Mouse (Mus musculus): Measurements from ENCODE around the gene Vmn1r127. TPM values are rescaled to one million over a fixed set of nuclear protein-coding genes. Genes with fewer than 3 reads are reported as not detected.
"Not testable (repeated sequence)": the region's sequence is repeated elsewhere in the genome, so short reads cannot be mapped to it uniquely, and the experiment has no call there.

The Vmn1r127 gene
- not detected in 2 replicates for polyA plus RNA-seq (2015; fragmentation: Nextera tagmentation; extraction: Ambion mirVana)

- ATAC-seq (replicated peaks); H3K4me2 ChIP-seq; H3K27me3 ChIP-seq (replicated peaks); H3K36me3 ChIP-seq (replicated peaks); H3K9ac ChIP-seq; H3K9me3 ChIP-seq; H3K27ac ChIP-seq; H3K4me1 ChIP-seq; H3K4me3 ChIP-seq: not testable (repeated sequence)
- no CpG with 5 or more reads among the region's 3 CpGs for WGBS
Observed at GRCm38 (mm10) chr7:21319761-21320160, at the start of gene Vmn1r127. Gene Vmn1r127 (minus strand): TSS chr7:21319861.

GRCm38 (mm10) chr7:21361191-21361590 lies 41.5 kb upstream of the Vmn1r127 start, which contains the start of gene Vmn1r129:
Gene Vmn1r129 (minus strand): TSS chr7:21361291.
- not testable (repeated sequence) for ATAC-seq (replicated peaks); H3K4me1 ChIP-seq

GRCm38 (mm10) chr7:21349073-21349472 lies 29.4 kb upstream of the Vmn1r127 start, which contains the start of gene Vmn1r128:
Gene Vmn1r128 (plus strand): TSS chr7:21349373.
- not testable (repeated sequence) for H3K27me3 ChIP-seq (replicated peaks); H3K4me2 ChIP-seq; H3K9me3 ChIP-seq; H3K27ac ChIP-seq; H3K36me3 ChIP-seq (replicated peaks); ATAC-seq (replicated peaks); H3K4me1 ChIP-seq; H3K4me3 ChIP-seq; H3K9ac ChIP-seq
- WGBS, result 73% methylated on average over 1 of the region's 1 CpGs

More at GRCm38 (mm10) chr7:21361191-21361590, 41.5 kb upstream of the Vmn1r127 start, which contains the start of gene Vmn1r129:
- H3K27me3 ChIP-seq (replicated peaks); H3K4me3 ChIP-seq; H3K36me3 ChIP-seq (replicated peaks); H3K4me2 ChIP-seq; H3K27ac ChIP-seq; H3K9ac ChIP-seq; H3K9me3 ChIP-seq: not testable (repeated sequence)
- WGBS, result no CpG with 5 or more reads among the region's 1 CpGs

GRCm38 (mm10) chr7:21301367-21301766 lies 18.3 kb downstream of the Vmn1r127 start, which contains the start of gene Vmn1r126:
Gene Vmn1r126 (minus strand): TSS chr7:21301467.
- H3K9ac ChIP-seq; H3K4me3 ChIP-seq; H3K9me3 ChIP-seq; H3K27ac ChIP-seq; H3K36me3 ChIP-seq (replicated peaks); H3K4me2 ChIP-seq; H3K4me1 ChIP-seq; H3K27me3 ChIP-seq (replicated peaks); ATAC-seq (replicated peaks): not testable (repeated sequence)
- no CpG with 5 or more reads among the region's 5 CpGs for WGBS

- 67% methylated on average over 3 of the region's 3 CpGs for WGBS
- H3K9ac ChIP-seq; H3K36me3 ChIP-seq (replicated peaks); H3K27me3 ChIP-seq (replicated peaks); H3K4me1 ChIP-seq; ATAC-seq (replicated peaks); H3K9me3 ChIP-seq; H3K4me2 ChIP-seq; H3K4me3 ChIP-seq; H3K27ac ChIP-seq: not testable (repeated sequence)
Observed at GRCm38 (mm10) chr7:21271879-21272278, 47.8 kb downstream of the Vmn1r127 start, which contains the start of gene Vmn1r125. Gene Vmn1r125 (plus strand): TSS chr7:21272179.

Other genes starting within 250 kb of the Vmn1r127 start
- gene Vmn1r121, start 221.3 kb downstream of the Vmn1r127 start, polyA plus RNA-seq (2015; fragmentation: Nextera tagmentation; extraction: Ambion mirVana), result not detected in 2 replicates
- not detected in 2 replicates for gene Vmn1r122, start 185.7 kb downstream of the Vmn1r127 start, polyA plus RNA-seq (2015; fragmentation: Nextera tagmentation; extraction: Ambion mirVana)
- not detected in 2 replicates for gene Vmn1r123, start 157.7 kb downstream of the Vmn1r127 start, polyA plus RNA-seq (2015; fragmentation: Nextera tagmentation; extraction: Ambion mirVana)
- gene Gm5157, start 129.4 kb downstream of the Vmn1r127 start, polyA plus RNA-seq (2015; fragmentation: Nextera tagmentation; extraction: Ambion mirVana), result not detected in 2 replicates
- gene Vmn1r124, start 59.2 kb downstream of the Vmn1r127 start, polyA plus RNA-seq (2015; fragmentation: Nextera tagmentation; extraction: Ambion mirVana), result not detected in 2 replicates
- gene Vmn1r125, start 47.7 kb downstream of the Vmn1r127 start, polyA plus RNA-seq (2015; fragmentation: Nextera tagmentation; extraction: Ambion mirVana), result not detected in 2 replicates
- gene Vmn1r126, start 18.4 kb downstream of the Vmn1r127 start, polyA plus RNA-seq (2015; fragmentation: Nextera tagmentation; extraction: Ambion mirVana), result not detected in 2 replicates
- not detected in 2 replicates for gene Vmn1r128, start 29.5 kb upstream of the Vmn1r127 start, polyA plus RNA-seq (2015; fragmentation: Nextera tagmentation; extraction: Ambion mirVana)
- not detected in 2 replicates for gene Vmn1r129, start 41.4 kb upstream of the Vmn1r127 start, polyA plus RNA-seq (2015; fragmentation: Nextera tagmentation; extraction: Ambion mirVana)
- not detected in 2 replicates for gene Gm6882, start 112.9 kb upstream of the Vmn1r127 start, polyA plus RNA-seq (2015; fragmentation: Nextera tagmentation; extraction: Ambion mirVana)
- gene Vmn1r130, start 191.9 kb upstream of the Vmn1r127 start, polyA plus RNA-seq (2015; fragmentation: Nextera tagmentation; extraction: Ambion mirVana), result not detected in 2 replicates
- not detected in 2 replicates for gene Vmn1r131, start 226.2 kb upstream of the Vmn1r127 start, polyA plus RNA-seq (2015; fragmentation: Nextera tagmentation; extraction: Ambion mirVana)